7 mouse cellular contexts compared by ENCODE assay signal in genomic region chr12:32379731-32380130, GRCm38 (mm10). TPM values are rescaled to one million over a fixed set of nuclear protein-coding genes. Genes with fewer than 3 reads are reported as not detected.
A peak's percentile ranks its signal among the peaks of the same experiment; 100 is the strongest.
DNase-seq lines count a peak whose midpoint lies in the region; ATAC-seq and TF ChIP-seq lines count a peak whose summit lies in the region.

No protein-coding gene starts in this region.

- no peaks in the 10 kb centered on the region for H3K9me3 ChIP-seq in lung, embryonic 16.5 days (ENCODE audit: control insufficient read depth, low read length)
- H3K9me3 ChIP-seq in forebrain, embryonic 10.5 days: no peaks in the 10 kb centered on the region
- no peaks in the 10 kb centered on the region for H3K9me3 ChIP-seq in limb, embryonic 11.5 days (ENCODE audit: control insufficient read depth, low read length)

- TF ChIP-seq CTCF in small intestine, adult 2 months (IDR thresholded peaks at IDR 0.05; ENCODE audit: extremely low read depth, insufficient read length, insufficient replicate concordance, low read depth, low read length): no peak

- no peak for TF ChIP-seq POLR2A in small intestine, adult 2 months (IDR thresholded peaks at IDR 0.05; ENCODE audit: low read depth, low read length)

- peaks cover 7% of the 10 kb centered on the region for H3K4me1 ChIP-seq in lung, embryonic 16.5 days (replicated peaks; ENCODE audit: control insufficient read depth, insufficient read depth, low read length)
- peaks cover 19% of the 10 kb centered on the region for H3K4me1 ChIP-seq in forebrain, embryonic 10.5 days
- no peaks in the 10 kb centered on the region for H3K4me1 ChIP-seq in limb, embryonic 11.5 days (ENCODE audit: control insufficient read depth, insufficient read depth, low read length)
- H3K4me1 ChIP-seq in small intestine, adult 2 months (ENCODE audit: control insufficient read depth, insufficient read depth, insufficient read length, low read length): peaks cover 6% of the 10 kb centered on the region; the same call in 1 of the 2 replicates

- H3K9ac ChIP-seq in lung, embryonic 16.5 days (ENCODE audit: low read length): peak overlapping the region; percentile 94
- peak overlapping the region; percentile 90 for H3K9ac ChIP-seq in limb, embryonic 11.5 days (ENCODE audit: low read length)

- WGBS in lung, embryonic 16.5 days: 1% methylated on average over 28 of the region's 28 CpGs
- 7% methylated on average over 28 of the region's 28 CpGs for WGBS in forebrain, embryonic 10.5 days
- 5% methylated on average over 28 of the region's 28 CpGs for WGBS in limb, embryonic 11.5 days
- WGBS in small intestine, adult 2 months: under 1% methylated on average over 28 of the region's 28 CpGs

- no peaks in the 10 kb centered on the region for H3K27me3 ChIP-seq in lung, embryonic 16.5 days (ENCODE audit: control insufficient read depth, insufficient read depth, low read depth, low read length)
- H3K27me3 ChIP-seq in forebrain, embryonic 10.5 days (ENCODE audit: poor library complexity, severe bottlenecking): no peaks in the 10 kb centered on the region
- no peaks in the 10 kb centered on the region for H3K27me3 ChIP-seq in limb, embryonic 11.5 days (ENCODE audit: control insufficient read depth, insufficient read depth, low read length)
- no peaks in the 10 kb centered on the region for H3K27me3 ChIP-seq in small intestine, adult 2 months (ENCODE audit: control insufficient read depth, insufficient read depth, low read length)

- 0 out of 2 replicates have a peak, but pooled peaks have one; percentile 6 for ATAC-seq in lung, embryonic 16.5 days (ENCODE audit: low read depth)
- peak; percentile 14 for ATAC-seq in limb, embryonic 11.5 days (ENCODE audit: insufficient number of reproducible peaks, low FRiP score, low TSS enrichment, low read depth)

- H3K36me3 ChIP-seq in lung, embryonic 16.5 days (ENCODE audit: control insufficient read depth, insufficient read depth, low read length): no peaks in the 10 kb centered on the region
- H3K36me3 ChIP-seq in forebrain, embryonic 10.5 days (replicated peaks): peaks cover 4% of the 10 kb centered on the region
- no peaks in the 10 kb centered on the region for H3K36me3 ChIP-seq in limb, embryonic 11.5 days (ENCODE audit: control insufficient read depth, insufficient read depth, low read length)
- peaks cover 3% of the 10 kb centered on the region; the same call in 1 of the 2 replicates for H3K36me3 ChIP-seq in small intestine, adult 2 months (ENCODE audit: control insufficient read depth, insufficient read depth, low read length)

- no peak for DNase-seq in lung, adult 18-20 months
- DNase-seq in forebrain, embryonic 10.5 days (ENCODE audit: extremely low spot score, low spot score): no peak
- no peak for DNase-seq in limb, embryonic 11.5 days (ENCODE audit: low spot score)
- DNase-seq in frontal cortex, postnatal 36 days (ENCODE audit: low spot score in 2 of 2): no peak
- no peak for DNase-seq in Muller cell, postnatal 12 days (ENCODE audit: inconsistent ontology term)

- peak overlapping the region; percentile 67 for H3K4me2 ChIP-seq in lung, embryonic 16.5 days (ENCODE audit: low read depth, low read length)
- H3K4me2 ChIP-seq in limb, embryonic 11.5 days (ENCODE audit: low read depth, severe bottlenecking): peak overlapping the region; percentile 47

- peak overlapping the region; percentile 94 for H3K27ac ChIP-seq in lung, embryonic 16.5 days (ENCODE audit: low read length)
- peak overlapping the region; percentile 97 for H3K27ac ChIP-seq in forebrain, embryonic 10.5 days
- no peak overlapping the region for H3K27ac ChIP-seq in limb, embryonic 11.5 days (replicated peaks; ENCODE audit: low read depth, low read length)
- peak overlapping the region; percentile 98 for H3K27ac ChIP-seq in small intestine, adult 2 months (ENCODE audit: insufficient read depth, low read depth, low read length)

- H3K4me3 ChIP-seq in lung, embryonic 16.5 days (ENCODE audit: low read length): peak overlapping the region; percentile 84
- H3K4me3 ChIP-seq in forebrain, embryonic 10.5 days: peak overlapping the region; percentile 82
- H3K4me3 ChIP-seq in limb, embryonic 11.5 days (ENCODE audit: low read depth, low read length): peak overlapping the region; percentile 74
- H3K4me3 ChIP-seq in small intestine, adult 2 months (ENCODE audit: low read depth, low read length): peak overlapping the region; percentile 88

RNA-seq across cellular contexts. Expression of gene Ccdc71l, which starts 1.2 kb away (rescaled TPM):
- polyA plus RNA-seq in lung, embryonic 16.5 days (2015; fragmentation: Nextera tagmentation; extraction: Ambion mirVana): 1.6 TPM in 2 replicates
- polyA plus RNA-seq in forebrain, embryonic 10.5 days (2016; fragmentation: Nextera tagmentation; extraction: Ambion mirVana): 1.5 and 1.9 TPM in 2 replicates
- 5.5 and 5.6 TPM in 2 replicates for polyA plus RNA-seq in limb, embryonic 11.5 days (2014; fragmentation: Nextera tagmentation; extraction: Ambion mirVana)
- 32.7 and 68.8 TPM in 2 replicates for polyA plus RNA-seq in small intestine, adult 2 months (2012; rRNA removed)
